8 mouse cellular contexts compared by ENCODE assay signal in the genomic region with DNA sequence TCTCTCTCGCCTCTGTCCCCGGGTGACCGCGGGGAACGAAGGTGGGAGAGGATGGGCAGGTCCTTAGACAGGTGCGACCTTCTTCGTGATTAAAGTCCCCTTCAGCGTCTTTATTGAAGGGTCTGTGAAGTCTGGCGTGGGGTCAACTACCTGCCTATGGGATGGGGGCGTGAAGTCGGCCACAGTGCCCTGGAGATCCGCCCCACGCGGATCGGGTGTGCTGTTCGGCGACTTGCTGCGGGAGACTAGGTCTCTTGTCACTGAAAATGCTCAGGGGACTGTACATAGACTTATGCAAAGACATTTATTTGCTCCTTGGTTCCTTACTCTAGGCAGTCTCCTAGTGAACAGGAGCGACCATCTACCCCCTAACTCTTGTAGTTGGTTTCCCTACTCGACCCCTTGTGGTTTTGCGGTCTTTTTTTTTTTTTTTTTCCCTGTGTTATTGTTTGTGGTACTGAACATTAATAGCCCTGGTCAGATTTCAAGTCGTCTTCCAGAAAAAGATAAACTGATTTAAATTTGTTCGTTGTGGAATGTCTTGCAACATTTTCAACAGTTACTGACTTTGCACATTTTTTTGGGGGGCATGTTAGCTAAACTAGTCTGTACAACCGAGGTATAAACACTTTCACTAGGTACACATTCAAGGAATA. TPM values are rescaled to one million over a fixed set of nuclear protein-coding genes. Genes with fewer than 3 reads are reported as not detected.
DNase-seq lines count a peak whose midpoint lies in the region; ATAC-seq lines count a peak whose summit lies in the region.

No protein-coding gene starts in this region.

- no peaks in the 10 kb centered on the region for H3K9me3 ChIP-seq in neural tube, embryonic 11.5 days (ENCODE audit: control insufficient read depth, low read length)
- H3K9me3 ChIP-seq in erythroblast, embryonic 14.5 days (ENCODE audit: control insufficient read depth, low read length): no peaks in the 10 kb centered on the region
- no peaks in the 10 kb centered on the region for H3K9me3 ChIP-seq in liver, embryonic 11.5 days (ENCODE audit: control insufficient read depth, low read length)
- no peaks in the 10 kb centered on the region for H3K9me3 ChIP-seq in stomach, embryonic 16.5 days (replicated peaks; ENCODE audit: control insufficient read depth, low read length)

- 0 out of 2 replicates have a peak, but pooled peaks cover 3% of the 10 kb centered on the region for H3K4me1 ChIP-seq in neural tube, embryonic 11.5 days (ENCODE audit: control insufficient read depth, insufficient read depth, low read length)
- peaks cover 29% of the 10 kb centered on the region for H3K4me1 ChIP-seq in erythroblast, embryonic 14.5 days (ENCODE audit: control insufficient read depth)
- H3K4me1 ChIP-seq in liver, embryonic 11.5 days (replicated peaks; ENCODE audit: control insufficient read depth, insufficient read depth, low read length): peaks cover 28% of the 10 kb centered on the region
- H3K4me1 ChIP-seq in stomach, embryonic 16.5 days (ENCODE audit: control insufficient read depth, insufficient read depth, low read length): no peaks in the 10 kb centered on the region

- H3K4me2 ChIP-seq in neural tube, embryonic 11.5 days (ENCODE audit: low read depth): peak overlapping the region; percentile 81
- H3K4me2 ChIP-seq in liver, embryonic 11.5 days: peak overlapping the region; percentile 89
- peak overlapping the region; percentile 79 for H3K4me2 ChIP-seq in stomach, embryonic 16.5 days (ENCODE audit: low read depth, low read length)

- peak; percentile 70; the same call in 1 of the 2 replicates for ATAC-seq in neural tube, embryonic 11.5 days (ENCODE audit: insufficient read depth, low FRiP score, low TSS enrichment)
- ATAC-seq in liver, embryonic 11.5 days (replicated peaks; ENCODE audit: low FRiP score): peak; percentile 39
- peak; percentile 46; the same call in 1 of the 2 replicates for ATAC-seq in stomach, embryonic 16.5 days (ENCODE audit: insufficient read depth, low FRiP score)

- H3K36me3 ChIP-seq in neural tube, embryonic 11.5 days (ENCODE audit: control insufficient read depth, insufficient read depth, low read length): no peaks in the 10 kb centered on the region
- no peaks in the 10 kb centered on the region for H3K36me3 ChIP-seq in erythroblast, embryonic 14.5 days (ENCODE audit: control insufficient read depth)
- no peaks in the 10 kb centered on the region for H3K36me3 ChIP-seq in liver, embryonic 11.5 days (ENCODE audit: control insufficient read depth, insufficient read depth, low read length)
- H3K36me3 ChIP-seq in stomach, embryonic 16.5 days (ENCODE audit: control insufficient read depth, insufficient read depth, low read length): no peaks in the 10 kb centered on the region

- no peaks in the 10 kb centered on the region for H3K27me3 ChIP-seq in neural tube, embryonic 11.5 days (ENCODE audit: control insufficient read depth, insufficient read depth, low read length)
- H3K27me3 ChIP-seq in erythroblast, embryonic 14.5 days (ENCODE audit: control insufficient read depth): no peaks in the 10 kb centered on the region
- no peaks in the 10 kb centered on the region for H3K27me3 ChIP-seq in liver, embryonic 11.5 days (replicated peaks; ENCODE audit: control insufficient read depth, insufficient read depth, low read length)
- no peaks in the 10 kb centered on the region for H3K27me3 ChIP-seq in stomach, embryonic 16.5 days (ENCODE audit: control insufficient read depth, insufficient read depth, low read length)

- WGBS in neural tube, embryonic 11.5 days: 4% methylated on average over 24 of the region's 24 CpGs
- WGBS in liver, embryonic 11.5 days: 3% methylated on average over 24 of the region's 24 CpGs
- 3% methylated on average over 24 of the region's 24 CpGs for WGBS in stomach, embryonic 16.5 days

- no peak for DNase-seq in neural tube, embryonic 11.5 days (ENCODE audit: low spot score)
- DNase-seq in neural tube, embryonic 10.5 days (ENCODE audit: extremely low spot score, low spot score): no peak
- no peak for DNase-seq in liver, embryonic 11.5 days (ENCODE audit: low spot score)
- DNase-seq in layer of hippocampus, adult 18-20 months (ENCODE audit: low spot score in 2 of 2): no peak
- DNase-seq in cerebellum, adult 11-12 months: no peak
- no peak for DNase-seq in thymus, postnatal 14 days

- H3K9ac ChIP-seq in neural tube, embryonic 11.5 days (ENCODE audit: low read length): peak overlapping the region; percentile 87
- peak overlapping the region; percentile 89 for H3K9ac ChIP-seq in liver, embryonic 11.5 days (ENCODE audit: low read depth, low read length)
- peak overlapping the region; percentile 80 for H3K9ac ChIP-seq in stomach, embryonic 16.5 days (ENCODE audit: low read length)

- peak overlapping the region; percentile 89 for H3K27ac ChIP-seq in neural tube, embryonic 11.5 days (ENCODE audit: low read depth, low read length)
- peak overlapping the region; percentile 95 for H3K27ac ChIP-seq in liver, embryonic 11.5 days (ENCODE audit: low read depth, low read length)
- peak overlapping the region; percentile 96 for H3K27ac ChIP-seq in stomach, embryonic 16.5 days (ENCODE audit: low read length)

- H3K4me3 ChIP-seq in neural tube, embryonic 11.5 days (ENCODE audit: low read depth, low read length): peak overlapping the region; percentile 81
- peak overlapping the region; percentile 97 for H3K4me3 ChIP-seq in erythroblast, embryonic 14.5 days (replicated peaks)
- peak overlapping the region; percentile 76 for H3K4me3 ChIP-seq in liver, embryonic 11.5 days (ENCODE audit: low read depth, low read length)
- H3K4me3 ChIP-seq in stomach, embryonic 16.5 days (replicated peaks; ENCODE audit: low read length): peak overlapping the region; percentile 69

RNA-seq across cellular contexts. Expression of a gene that starts 0.5 kb away (rescaled TPM):
- polyA plus RNA-seq in neural tube, embryonic 11.5 days (2014; fragmentation: Nextera tagmentation; extraction: Ambion mirVana): 37.0 TPM in 2 replicates
- polyA plus RNA-seq in erythroblast, embryonic 14.5 days (2012): 0.50 and 0.58 TPM in 2 replicates
- polyA plus RNA-seq in liver, embryonic 11.5 days (2014; fragmentation: Nextera tagmentation; extraction: Ambion mirVana): 35.6 and 40.3 TPM in 2 replicates
- 39.6 and 45.3 TPM in 2 replicates for polyA plus RNA-seq in stomach, embryonic 16.5 days (2015; fragmentation: Nextera tagmentation; extraction: Ambion mirVana)
- 10 to 100 TPM; 13.6 to 14.3 TPM for total RNA-seq in layer of hippocampus, adult 18-20 months (2021)

RNA-seq across cellular contexts. Expression of a gene that starts 43.5 kb away (rescaled TPM):
- 1,105 and 1,167 TPM in 2 replicates for polyA plus RNA-seq in neural tube, embryonic 11.5 days (2014; fragmentation: Nextera tagmentation; extraction: Ambion mirVana)
- 1.4 and 1.6 TPM in 2 replicates for polyA plus RNA-seq in erythroblast, embryonic 14.5 days (2012)
- 521 and 564 TPM in 2 replicates for polyA plus RNA-seq in liver, embryonic 11.5 days (2014; fragmentation: Nextera tagmentation; extraction: Ambion mirVana)
- 576 and 606 TPM in 2 replicates for polyA plus RNA-seq in stomach, embryonic 16.5 days (2015; fragmentation: Nextera tagmentation; extraction: Ambion mirVana)
- 100 to 1,000 TPM; 452 to 454 TPM for total RNA-seq in layer of hippocampus, adult 18-20 months (2021)

RNA-seq across cellular contexts. Expression of a gene that starts 57.8 kb away (rescaled TPM):
- polyA plus RNA-seq in neural tube, embryonic 11.5 days (2014; fragmentation: Nextera tagmentation; extraction: Ambion mirVana): 45.6 and 47.2 TPM in 2 replicates
- 4.9 and 5.7 TPM in 2 replicates for polyA plus RNA-seq in erythroblast, embryonic 14.5 days (2012)
- 45.0 and 47.5 TPM in 2 replicates for polyA plus RNA-seq in liver, embryonic 11.5 days (2014; fragmentation: Nextera tagmentation; extraction: Ambion mirVana)
- polyA plus RNA-seq in stomach, embryonic 16.5 days (2015; fragmentation: Nextera tagmentation; extraction: Ambion mirVana): 46.6 and 55.7 TPM in 2 replicates
- total RNA-seq in layer of hippocampus, adult 18-20 months (2021): 10 to 100 TPM; 15.5 to 16.7 TPM

Comparison
In these comparisons a context has a peak if more than half of its experiments do, and no peak if none do; other contexts are left out.
1. RNA of a gene that starts 0.5 kb away (polyA plus RNA-seq): 39.6 to 45.3 TPM in stomach, embryonic 16.5 days, 37.0 TPM in neural tube, embryonic 11.5 days and 35.6 to 40.3 TPM in liver, embryonic 11.5 days; 0.50 to 0.58 TPM in erythroblast, embryonic 14.5 days; every median in the first group is over 10 times any median in the second.
2. RNA of a gene that starts 43.5 kb away (polyA plus RNA-seq): 1,105 to 1,167 TPM in neural tube, embryonic 11.5 days, 576 to 606 TPM in stomach, embryonic 16.5 days and 521 to 564 TPM in liver, embryonic 11.5 days; 1.4 to 1.6 TPM in erythroblast, embryonic 14.5 days; every median in the first group is over 100 times any median in the second.
3. Peak in every context shown above with its lines, with median percentiles within 50 percentile points of each other: ATAC-seq, H3K27ac ChIP-seq, H3K4me2 ChIP-seq, H3K4me3 ChIP-seq and H3K9ac ChIP-seq.